Mouse (Mus musculus) E14TG2a.4 (cell line): ENCODE data around the gene Stx17.

Experiments used
- CTCF ChIP-seq: conservative IDR thresholded peaks from 2 replicates; pipeline ENCODE4 v1.5.1; 2014; ENCODE audit warnings: low read length
- NANOG ChIP-seq: IDR thresholded peaks from 2 replicates; pipeline ENCODE4 v1.6.1; 2014; ENCODE audit warnings: borderline replicate concordance, low read length, mixed read lengths
- POU5F1 ChIP-seq: IDR thresholded peaks from 2 replicates; pipeline ENCODE4 v1.6.1; 2014; ENCODE audit warnings: low read length, borderline replicate concordance

- TF ChIP-seq POU5F1 = no peak
- no peak for TF ChIP-seq CTCF
- no peak for TF ChIP-seq NANOG
Measured at GRCm38 (mm10) chr4:48124773-48125469, at the start of gene Stx17.
